Mouse (Mus musculus) inflammation-experienced regulatory T-cells (primary cell): ENCODE measurements around the gene Olfr814. TPM values are rescaled to one million over a fixed set of nuclear protein-coding genes. Genes with fewer than 3 reads are reported as not detected.

Experiments
- polyA plus RNA-seq, 2 experiments: library from polyadenylated mRNA; unstranded; fragments of 100-300 nt; shearing (Covaris generic); gene quantifications; one replicate each; pipeline ENCODE4 v1.2.1; 2017

Gene Olfr814
- under 1 TPM in 1 of 2 experiments, not detected in 1; 0.91 TPM for polyA plus RNA-seq

GRCm38 (mm10) chr10:129879751-129880150 is at the start of gene Olfr814:
Gene Olfr814 (minus strand): TSS chr10:129879851.

GRCm38 (mm10) chr10:129915497-129915896 is 35.8 kb upstream of the Olfr814 start, which contains the start of gene Olfr816:
Gene Olfr816 (minus strand): TSS chr10:129915597.

GRCm38 (mm10) chr10:129905767-129906166 is 26.1 kb upstream of the Olfr814 start, which contains the start of gene Olfr815:
Gene Olfr815 (minus strand): TSS chr10:129905867.

GRCm38 (mm10) chr10:129855067-129855466 is 24.6 kb downstream of the Olfr814 start, which contains the start of gene Olfr813:
Gene Olfr813 (plus strand): TSS chr10:129855367.

GRCm38 (mm10) chr10:129845994-129846393 is 33.7 kb downstream of the Olfr814 start, which contains the start of gene Olfr812:
Gene Olfr812 (minus strand): TSS chr10:129846094.

Other genes starting within 250 kb of the Olfr814 start
- gene Olfr799, start 242.4 kb downstream of the Olfr814 start, polyA plus RNA-seq, result under 1 TPM in 1 of 2 experiments, not detected in 1; 0.43 TPM
- not detected for gene Olfr800, start 222.2 kb downstream of the Olfr814 start, polyA plus RNA-seq
- 1 to 10 TPM in 1 of 2 experiments, under 1 TPM in 1; 0.27 to 2.8 TPM for gene Olfr801, start 206.0 kb downstream of the Olfr814 start, polyA plus RNA-seq
- under 1 TPM in 1 of 2 experiments, not detected in 1; 0.13 TPM for gene Olfr802, start 191.7 kb downstream of the Olfr814 start, polyA plus RNA-seq
- not detected for gene Olfr803, start 185.6 kb downstream of the Olfr814 start, polyA plus RNA-seq
- under 1 TPM; 0.02 to 0.07 TPM for gene Olfr804, start 176.6 kb downstream of the Olfr814 start, polyA plus RNA-seq
- gene Olfr805, start 150.5 kb downstream of the Olfr814 start, polyA plus RNA-seq, result not detected
- gene Olfr806, start 137.9 kb downstream of the Olfr814 start, polyA plus RNA-seq, result not detected
- under 1 TPM in 1 of 2 experiments, not detected in 1; 0.82 TPM for gene Olfr807, start 122.1 kb downstream of the Olfr814 start, polyA plus RNA-seq
- gene Olfr808, start 114.4 kb downstream of the Olfr814 start, polyA plus RNA-seq, result not detected
- gene Olfr809, start 105.2 kb downstream of the Olfr814 start, polyA plus RNA-seq, result under 1 TPM; 0.07 to 0.22 TPM
- gene Olfr810, start 84.9 kb downstream of the Olfr814 start, polyA plus RNA-seq, result not detected
- gene Olfr811, start 75.5 kb downstream of the Olfr814 start, polyA plus RNA-seq, result not detected
- 1 to 10 TPM in 1 of 2 experiments, under 1 TPM in 1; 0.20 to 1.2 TPM for gene Olfr812, start 33.8 kb downstream of the Olfr814 start, polyA plus RNA-seq
- gene Olfr813, start 24.5 kb downstream of the Olfr814 start, polyA plus RNA-seq, result not detected
- gene Olfr815, start 26.0 kb upstream of the Olfr814 start, polyA plus RNA-seq, result 1 to 10 TPM in 1 of 2 experiments, under 1 TPM in 1; 0.18 to 1.8 TPM
- gene Olfr816, start 35.7 kb upstream of the Olfr814 start, polyA plus RNA-seq, result 1 to 10 TPM in 1 of 2 experiments, under 1 TPM in 1; 0.37 to 1.4 TPM
- not detected for gene Olfr818, start 69.2 kb upstream of the Olfr814 start, polyA plus RNA-seq
- not detected for gene Olfr819, start 87.4 kb upstream of the Olfr814 start, polyA plus RNA-seq
- gene Olfr247, start 96.3 kb upstream of the Olfr814 start, polyA plus RNA-seq, result not detected
- 1 to 10 TPM in 1 of 2 experiments, under 1 TPM in 1; 0.16 to 1.0 TPM for gene Gm10310, start 105.2 kb upstream of the Olfr814 start, polyA plus RNA-seq
- gene Olfr820, start 132.8 kb upstream of the Olfr814 start, polyA plus RNA-seq, result not detected
- not detected for gene Olfr821, start 150.5 kb upstream of the Olfr814 start, polyA plus RNA-seq
- 1 to 10 TPM in 1 of 2 experiments, under 1 TPM in 1; 0.07 to 1.0 TPM for gene Olfr822, start 191.4 kb upstream of the Olfr814 start, polyA plus RNA-seq
- not detected for gene Olfr823, start 235.5 kb upstream of the Olfr814 start, polyA plus RNA-seq